Mouse (Mus musculus) megakaryocyte, adult 5-6 weeks (primary cell): ENCODE results near the gene Upp2. TPM values are rescaled to one million over a fixed set of nuclear protein-coding genes. Genes with fewer than 3 reads are reported as not detected.
A peak's percentile ranks its signal among the peaks of the same experiment; 100 is the strongest.

ENCODE experiments used
- ATAC-seq: 2 replicates; pipeline ENCODE4 v1.8.0; 2016; ENCODE audit warnings: mild to moderate bottlenecking, inconsistent platforms; ENCODE audit not compliant: poor library complexity, severe bottlenecking
- total RNA-seq, 2 experiments: library from RNA; stranded (forward) in 1 of 2; stranded (reverse) in 1 of 2; fragments of 153-499, 151-499 nt in 1 of 2; fragments of 221-1000, 200-1000 nt in 1 of 2; gene quantifications; 2 replicates each; pipeline versions ENCODE4 v1.2.3 to v1.2.4; 2015 to 2017

The Upp2 gene
- total RNA-seq (2015) (1.0 and 1.2 TPM in 2 replicates), total RNA-seq (2017) (0.70 TPM in 1 of 2 replicates, not detected in the other)

DNA sequence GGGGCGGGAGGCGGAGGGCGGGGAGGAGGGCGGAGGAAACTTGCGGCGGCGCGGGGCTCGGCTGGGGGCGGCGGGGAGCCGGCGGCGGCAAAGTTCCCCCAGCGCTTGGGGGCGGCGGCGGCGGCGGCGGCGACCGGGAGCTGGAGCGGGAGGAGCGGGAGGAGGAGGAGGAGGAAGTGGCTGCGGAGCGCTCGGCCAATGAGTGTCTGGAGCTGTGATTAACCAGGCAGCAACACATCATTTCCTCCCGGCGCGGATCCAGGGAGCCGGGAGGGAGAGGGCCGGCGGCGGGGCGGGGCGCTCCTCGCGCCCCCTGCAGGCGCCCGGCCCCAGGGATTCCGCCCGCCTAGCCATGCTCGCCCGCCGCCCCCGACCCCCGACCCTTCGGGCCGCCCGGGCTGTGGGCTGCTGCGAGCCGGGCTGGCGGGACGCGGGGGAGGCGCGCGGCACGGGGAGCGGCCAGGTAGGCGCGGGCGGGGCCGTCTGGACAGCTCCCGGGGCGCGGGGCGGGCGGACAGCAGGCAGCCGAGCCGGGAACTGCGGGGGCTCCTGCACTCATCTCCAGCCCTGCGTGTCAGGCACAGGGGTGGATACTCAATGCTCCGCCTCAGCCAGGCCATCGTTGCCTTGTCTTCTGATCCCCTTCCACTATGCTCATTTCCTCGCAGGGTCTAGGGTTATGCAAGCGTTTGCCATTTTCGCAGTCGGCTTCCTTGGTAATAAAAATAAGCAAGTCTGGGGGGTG, at the start of gene Upp2, which contains the start of gene Acvr1:
Upp2 (plus strand) TSS at position 233 of the 745 bp plus-strand sequence.
Acvr1 (minus strand) TSS at position 92 of the 745 bp plus-strand sequence.
- ATAC-seq, result peak; percentile 88

GRCm38 (mm10) chr2:58518517-58518916, 48.6 kb upstream of the Upp2 start:
- no peak for ATAC-seq

DNA sequence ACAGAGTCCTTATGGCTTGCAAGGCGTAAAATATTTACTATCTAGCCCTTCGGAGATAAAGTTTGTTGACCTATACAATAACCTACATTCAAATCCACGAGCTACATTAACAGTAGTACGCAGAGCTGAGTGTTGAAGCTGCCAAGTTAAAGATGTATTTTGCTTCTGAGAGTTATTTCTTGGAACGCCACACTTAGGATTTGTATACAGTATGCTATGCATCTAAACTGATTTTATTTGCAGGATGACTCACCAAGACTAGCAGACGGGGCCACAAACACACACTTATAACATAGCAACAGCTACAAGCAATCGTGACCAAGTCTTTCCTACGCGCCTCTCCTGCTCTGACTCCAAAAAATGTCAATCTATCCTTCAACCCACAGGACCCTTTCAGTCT, 46.4 kb upstream of the Upp2 start:
- ATAC-seq, result no peak

GRCm38 (mm10) chr2:58521621-58522020, 45.5 kb upstream of the Upp2 start:
- no peak for ATAC-seq

GRCm38 (mm10) chr2:58523097-58523496, 44.0 kb upstream of the Upp2 start:
- no peak for ATAC-seq

DNA sequence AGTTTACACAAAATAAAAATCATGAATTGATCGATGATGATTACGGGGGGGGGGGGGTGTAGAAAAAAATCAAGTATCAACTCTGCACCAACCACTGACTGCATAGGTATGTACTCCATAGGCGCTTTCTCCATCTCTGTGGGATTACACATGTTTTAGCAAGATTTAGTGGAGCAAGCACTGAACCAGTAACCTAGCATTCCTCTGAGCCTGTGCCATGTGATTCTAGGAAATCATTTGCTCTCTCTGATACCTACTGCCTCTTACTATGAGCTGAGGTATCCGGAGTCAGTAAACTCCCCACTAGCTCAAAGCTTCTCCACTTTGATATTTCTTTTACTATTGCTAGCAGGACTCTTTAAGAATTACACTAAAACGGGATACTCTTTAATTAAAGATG, 43.2 kb upstream of the Upp2 start:
- ATAC-seq, result no peak

DNA sequence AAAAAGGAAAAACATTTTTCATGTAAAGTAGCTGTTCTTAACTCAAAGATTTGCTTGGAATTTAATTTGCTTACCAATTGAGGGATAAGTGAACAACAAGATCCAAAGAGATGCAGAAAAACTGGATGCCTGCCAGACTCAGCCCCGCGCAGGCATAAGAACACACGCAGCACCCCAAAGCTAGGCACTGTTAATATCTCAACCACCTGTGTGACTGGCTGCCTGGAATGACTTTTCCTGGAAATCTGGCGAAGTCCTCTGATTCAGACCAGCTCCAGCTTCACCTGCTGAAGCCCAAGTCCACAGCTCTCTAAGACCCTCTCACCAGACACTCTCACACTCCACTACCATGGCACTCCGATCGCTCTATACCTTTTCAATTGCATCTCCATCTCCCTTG, 42.7 kb upstream of the Upp2 start:
- ATAC-seq, result no peak

DNA sequence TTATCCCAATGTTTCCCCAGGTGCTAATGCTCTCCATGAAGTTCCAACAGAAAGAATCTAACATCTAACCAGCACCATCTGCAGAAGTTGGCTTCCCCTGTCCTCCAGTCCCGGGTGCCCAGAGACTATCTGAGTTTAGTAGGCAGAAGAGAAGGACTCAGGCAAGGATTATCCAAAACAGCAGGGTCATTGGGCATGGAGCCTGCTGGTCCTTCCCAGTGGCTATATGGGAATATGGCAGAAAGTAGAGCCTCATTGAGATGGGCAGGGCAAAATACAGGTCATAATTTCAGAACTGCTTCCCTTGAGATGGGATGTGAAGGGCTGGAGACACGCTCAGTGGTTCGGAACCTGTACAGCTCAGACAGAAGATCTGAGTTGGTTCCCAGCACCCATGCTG, 39.3 kb upstream of the Upp2 start:
- ATAC-seq, result no peak

DNA sequence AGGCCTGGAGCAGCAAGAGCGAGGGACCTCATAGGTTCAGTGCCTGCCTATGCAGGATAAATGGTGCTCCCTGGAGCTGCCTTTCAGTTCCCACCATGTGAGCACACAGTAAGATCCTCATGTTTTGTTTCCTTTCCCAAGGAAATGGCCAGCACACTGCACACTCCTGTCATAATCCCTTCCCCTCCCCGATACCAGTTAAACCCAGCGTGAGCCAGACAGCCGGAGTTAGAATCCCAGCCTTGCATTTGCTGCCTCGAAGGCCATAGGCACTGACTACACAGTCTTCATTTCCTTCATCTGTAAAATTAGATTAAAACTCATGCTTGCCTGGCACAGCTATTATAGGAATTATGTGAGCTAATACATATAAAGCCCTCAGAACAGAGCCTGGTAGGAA, 37.7 kb upstream of the Upp2 start:
- ATAC-seq, result no peak

DNA sequence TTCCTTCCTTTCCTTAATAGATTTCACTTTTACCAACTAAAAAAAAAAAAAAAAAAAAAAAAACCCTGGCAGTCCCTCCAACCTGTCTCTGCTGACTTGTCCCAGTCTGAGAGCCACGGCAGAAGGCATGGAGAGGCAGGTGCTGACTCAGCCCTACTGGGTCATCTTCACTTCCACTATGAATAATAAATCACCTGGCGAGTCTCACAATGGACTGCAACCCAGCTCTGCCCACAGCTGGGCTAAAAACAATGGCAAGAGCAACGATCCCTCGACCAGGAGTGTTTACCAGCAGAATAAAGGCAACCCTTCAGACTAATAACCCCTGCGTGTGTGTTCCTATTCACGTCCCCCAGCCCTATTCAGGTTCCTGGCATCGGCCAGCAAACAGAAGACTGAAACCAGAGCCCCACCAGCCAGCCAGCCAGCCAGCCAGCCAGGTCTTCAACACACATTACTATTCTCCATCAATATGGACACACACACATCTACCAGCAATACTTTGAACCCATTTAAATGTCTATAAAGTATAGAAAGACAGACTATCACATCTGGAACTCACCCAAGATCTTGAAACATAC, 37.1 kb upstream of the Upp2 start:
- ATAC-seq, result no peak

GRCm38 (mm10) chr2:58530521-58530920, 36.6 kb upstream of the Upp2 start:
- no peak for ATAC-seq

- ATAC-seq, result peak; percentile 41
Measured at GRCm38 (mm10) chr2:58532260-58532850, 34.7 kb upstream of the Upp2 start.

DNA sequence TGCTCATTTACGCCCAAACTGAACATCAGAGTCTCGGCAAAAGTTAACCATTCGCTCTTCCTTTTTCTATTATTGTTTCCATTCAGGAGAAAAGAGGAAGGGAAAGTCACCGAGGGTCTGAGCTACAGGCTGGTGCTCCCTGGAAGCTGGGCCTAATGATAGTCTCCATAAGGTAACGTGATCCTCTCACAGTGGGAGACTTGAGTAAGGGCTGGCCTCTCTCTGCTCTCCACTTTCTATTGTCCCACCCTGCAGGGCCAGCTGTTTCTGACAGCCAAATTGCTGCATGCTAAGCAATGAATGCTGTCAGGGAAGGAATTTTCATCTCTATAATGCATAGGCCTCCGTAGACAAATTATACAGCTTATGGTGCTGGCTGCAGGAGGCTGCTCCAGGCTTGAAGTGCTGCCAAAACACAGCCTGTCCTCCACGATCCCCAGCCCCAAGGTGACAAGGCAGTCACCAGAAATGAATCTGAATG, 33.5 kb upstream of the Upp2 start:
- ATAC-seq, result peak; percentile 76

DNA sequence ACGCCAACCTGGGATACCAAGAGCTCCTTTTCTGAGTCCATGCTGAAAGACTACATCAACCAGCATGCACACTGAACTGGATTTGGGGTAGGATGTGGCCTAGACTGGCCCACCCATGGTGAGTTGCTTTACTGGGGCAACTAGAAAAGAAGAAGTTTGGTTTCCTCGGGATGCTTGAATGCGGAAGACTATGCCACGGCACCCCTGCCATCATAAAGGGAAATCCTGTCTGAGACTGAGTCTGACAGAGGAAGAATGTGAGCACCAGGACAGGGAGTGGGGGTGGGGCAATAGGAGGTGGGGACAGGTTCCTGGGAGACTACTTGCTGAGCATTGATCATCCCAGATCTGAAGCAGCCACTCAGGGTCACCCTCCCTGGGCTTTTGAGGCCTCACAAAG, 32.7 kb upstream of the Upp2 start:
- peak; percentile 72 for ATAC-seq

DNA sequence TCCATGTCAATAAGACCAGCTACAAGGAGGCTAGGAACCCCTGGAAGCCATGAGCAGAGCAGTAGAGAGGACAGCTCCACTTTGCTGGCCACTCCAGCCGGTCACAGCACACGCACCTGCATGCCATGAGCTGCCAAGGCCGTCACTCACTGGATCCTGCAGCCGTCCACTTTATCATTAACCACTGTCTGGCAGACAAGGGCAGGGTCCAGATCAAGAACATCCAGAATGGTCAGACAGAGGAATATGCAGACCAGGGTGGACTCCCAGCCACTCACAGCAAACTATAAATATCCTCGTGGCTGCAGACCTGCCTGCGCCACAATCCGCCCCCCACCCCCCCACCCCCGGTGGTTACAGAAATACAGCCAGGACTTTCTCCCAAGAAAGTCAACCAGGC, 31.9 kb upstream of the Upp2 start:
- ATAC-seq, result no peak

GRCm38 (mm10) chr2:58536796-58537195, 30.3 kb upstream of the Upp2 start:
- no peak for ATAC-seq

GRCm38 (mm10) chr2:58538196-58538595, 28.9 kb upstream of the Upp2 start:
- no peak for ATAC-seq

- ATAC-seq, result no peak
Measured at GRCm38 (mm10) chr2:58543252-58543651, 23.8 kb upstream of the Upp2 start.

DNA sequence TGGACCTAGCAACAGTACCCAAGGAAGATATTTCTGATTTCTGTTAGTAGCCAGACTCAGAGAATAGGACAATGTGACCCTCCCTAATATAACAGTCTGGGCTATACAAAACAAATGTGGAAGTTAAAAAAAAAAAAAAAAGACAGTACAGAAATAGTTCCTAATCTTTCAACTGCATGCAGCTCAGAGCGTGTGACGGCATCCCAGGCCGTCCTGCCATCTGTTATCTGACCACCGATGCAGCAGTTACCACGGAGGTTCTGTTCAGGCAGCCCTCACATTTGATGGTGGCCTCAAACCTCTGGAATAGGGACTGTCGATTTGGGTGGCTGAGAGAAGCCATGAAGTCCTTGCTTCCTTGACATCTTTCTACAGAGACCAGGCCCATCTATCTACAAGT, 22.7 kb upstream of the Upp2 start:
- ATAC-seq, result no peak

GRCm38 (mm10) chr2:58546264-58546663, 20.8 kb upstream of the Upp2 start:
- ATAC-seq, result no peak

DNA sequence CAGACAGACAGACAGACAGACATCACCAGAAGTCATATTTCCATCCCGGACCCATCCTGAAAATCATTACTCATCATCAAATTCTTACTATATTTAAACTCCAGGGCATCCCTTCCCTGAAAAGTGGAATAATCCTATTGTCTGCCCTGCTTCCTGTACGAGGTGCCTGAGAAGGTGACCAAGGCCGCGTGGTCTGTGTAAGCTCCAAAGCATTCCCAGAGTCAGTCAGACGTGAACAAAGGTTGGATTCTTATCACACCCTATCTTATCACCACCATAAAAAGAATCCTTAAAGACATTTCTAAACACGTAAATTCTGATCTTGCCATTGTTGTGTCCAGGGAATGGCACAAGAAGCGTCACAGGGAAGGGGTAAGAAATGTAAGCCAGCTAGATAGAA, 18.2 kb upstream of the Upp2 start:
- ATAC-seq, result no peak

DNA sequence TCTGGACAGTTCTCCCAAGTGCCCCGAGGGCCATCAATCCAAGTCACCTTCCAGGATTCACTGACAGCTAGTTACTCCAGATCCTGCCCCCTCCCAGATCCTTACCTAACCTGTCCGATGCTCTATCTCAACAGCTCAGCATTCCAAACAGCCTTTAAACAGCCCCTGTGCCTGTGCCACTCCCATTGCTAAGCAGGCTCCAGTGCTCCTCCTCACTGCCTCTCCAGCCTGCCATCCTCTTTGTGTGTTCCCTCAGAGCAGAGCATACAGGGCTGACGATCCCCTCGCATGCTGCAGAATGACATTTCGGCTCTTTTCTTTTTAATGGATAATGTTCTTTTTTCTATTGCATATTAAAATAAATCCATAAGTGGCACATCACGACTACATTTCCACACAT, 17.1 kb upstream of the Upp2 start:
- ATAC-seq, result no peak
